ENCODE assay signal across 17 mouse cellular contexts in the genomic region with DNA sequence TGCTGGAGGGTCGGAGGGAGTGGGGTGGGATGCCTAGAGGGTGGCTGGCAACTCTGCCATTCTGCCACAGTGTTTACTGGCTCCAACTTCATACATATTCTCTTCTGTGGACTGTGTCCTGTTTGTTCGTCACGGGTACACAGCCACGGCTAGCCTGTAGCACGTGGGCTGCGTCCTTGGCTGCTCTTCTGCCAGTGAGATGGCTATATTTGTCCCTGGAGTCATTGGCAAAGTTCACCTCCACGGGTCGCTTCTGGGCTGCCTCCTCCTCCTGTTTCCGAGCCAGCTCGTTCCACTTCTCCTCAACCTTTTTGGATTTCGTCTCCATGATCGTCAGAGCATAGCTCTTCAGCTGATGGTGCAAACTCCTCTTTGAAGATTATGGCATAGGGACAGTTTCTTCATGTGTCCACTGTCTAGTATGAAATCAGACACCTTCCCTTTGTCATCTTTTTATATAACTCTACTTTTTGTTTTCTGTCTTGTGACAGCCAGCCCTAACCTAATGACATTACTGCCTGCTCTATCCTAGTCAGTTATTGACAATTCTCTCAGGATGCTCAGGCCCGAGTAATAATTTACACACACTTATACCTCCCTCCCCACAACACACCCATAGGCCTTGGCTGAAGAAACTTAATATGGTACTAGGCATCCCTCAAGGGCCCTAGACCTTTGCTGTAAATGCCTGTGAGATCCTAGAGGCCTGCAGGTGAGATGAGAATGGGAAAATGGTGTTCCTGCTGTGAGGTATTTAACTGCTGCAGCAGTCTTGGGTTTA. TPM values are rescaled to one million over a fixed set of nuclear protein-coding genes. Genes with fewer than 3 reads are reported as not detected.
A peak's percentile ranks its signal among the peaks of the same experiment; 100 is the strongest.
DNase-seq lines count a peak whose midpoint lies in the region; ATAC-seq lines count a peak whose summit lies in the region.
"Had no signal": no experiment of that assay in that cellular context is flagged by ENCODE, and none has a peak within 500 bp of the region (broad histone marks: within the 10 kb centered on the region; RNA-seq: fewer than 3 reads in every experiment).

No protein-coding gene starts in this region.

- WGBS in heart, embryonic 12.5 days, result 81% methylated on average over 13 of the region's 13 CpGs

- no peak overlapping the region for H3K4me2 ChIP-seq in heart, embryonic 12.5 days
- H3K4me2 ChIP-seq: midbrain, embryonic 12.5 days had no signal

- DNase-seq in adrenal gland, adult (ENCODE audit: inconsistent age in 2 of 2, low spot score in 1 of 2), result peak; percentile 27 to 37
- no peak for DNase-seq in adrenal gland, postnatal 25 days
- peak; percentile 59 to 76 for DNase-seq in heart, adult 18-20 months
- peak; percentile 90 for DNase-seq in kidney, adult 9 months
- peak; percentile 24 to 55 for DNase-seq in kidney, postnatal 4 days
- DNase-seq in right cerebral cortex, postnatal 36 days (ENCODE audit: low spot score in 2 of 2), result no peak
- no peak for DNase-seq in cerebellum, postnatal 25 days
- DNase-seq: cerebellum, adult 18-20 months; lung, adult 2 months; right cerebral cortex, adult 18-20 months; thymus, postnatal 4 days had no signal

- no peak overlapping the region for H3K4me3 ChIP-seq in heart, embryonic 12.5 days
- H3K4me3 ChIP-seq: layer of hippocampus, adult 2 months; left cerebral cortex, adult 2 months; midbrain, embryonic 12.5 days; myocyte had no signal

- no peak overlapping the region for H3K27ac ChIP-seq in heart, embryonic 12.5 days (ENCODE audit: poor library complexity, severe bottlenecking)
- H3K27ac ChIP-seq: layer of hippocampus, adult 2 months; left cerebral cortex, adult 2 months; midbrain, embryonic 12.5 days had no signal

- H3K9me3 ChIP-seq in heart, embryonic 12.5 days (replicated peaks), result no peaks in the 10 kb centered on the region
- H3K9me3 ChIP-seq: midbrain, embryonic 12.5 days had no signal

- H3K9ac ChIP-seq in heart, embryonic 12.5 days, result no peak overlapping the region
- H3K9ac ChIP-seq: midbrain, embryonic 12.5 days had no signal

- no peak for ATAC-seq in heart, embryonic 12.5 days (ENCODE audit: insufficient number of reproducible peaks, low FRiP score)

- H3K36me3 ChIP-seq in heart, embryonic 12.5 days, result no peaks in the 10 kb centered on the region
- H3K36me3 ChIP-seq: midbrain, embryonic 12.5 days had no signal

- H3K27me3 ChIP-seq in heart, embryonic 12.5 days (replicated peaks), result no peaks in the 10 kb centered on the region
- H3K27me3 ChIP-seq: CH12.LX; midbrain, embryonic 12.5 days had no signal

- H3K4me1 ChIP-seq in heart, embryonic 12.5 days (replicated peaks), result no peaks in the 10 kb centered on the region
- H3K4me1 ChIP-seq: midbrain, embryonic 12.5 days had no signal

RNA-seq across cellular contexts. Expression of a gene that starts 9.8 kb away (rescaled TPM):
- total RNA-seq in adrenal gland, postnatal 25 days (2021), result 39.8 and 46.6 TPM in 2 replicates
- total RNA-seq in heart, adult 18-20 months (2021), result 10 to 100 TPM; 32.4 to 33.7 TPM
- polyA plus RNA-seq in heart, embryonic 12.5 days (2016; fragmentation: Nextera tagmentation; extraction: Ambion mirVana), result 40.3 and 42.2 TPM in 2 replicates

Comparison
In these comparisons a context has a peak if more than half of its experiments do, and no peak if none do; other contexts are left out.
1. DNase-seq: peak in adrenal gland, adult (2 of 2), heart, adult 18-20 months (2 of 2), kidney, adult 9 months (single experiment) and kidney, postnatal 4 days (2 of 2); none in adrenal gland, postnatal 25 days (single experiment), right cerebral cortex, postnatal 36 days (0 of 2) and cerebellum, postnatal 25 days (0 of 2).